Mouse (Mus musculus) fat pad, adult 2 months (tissue): Measurements from ENCODE around the gene Psmd13.

Experiments
- DNase-seq: peaks from one replicate; pipeline ENCODE4 v3.0.0-alpha.2; 2011; ENCODE audit warnings: low read depth, low spot score; ENCODE audit errors: extremely low read depth

Psmd13 gene

GRCm38 (mm10) chr7:140881696-140882468 is at the start of gene Psmd13, which contains the start of gene Sirt3:
Gene Psmd13, plus strand, starts transcription at chr7:140881968.
Gene Sirt3, minus strand, starts transcription at chr7:140882309.
- DNase-seq, result no peak

GRCm38 (mm10) chr7:140833341-140833740 is 48.4 kb upstream of the Psmd13 start:
- DNase-seq, result no peak

- peak; percentile 90 for DNase-seq
These were observed 46.6 kb upstream of the Psmd13 start, which contains the start of gene Urah for GRCm38 (mm10) chr7:140834968-140835757. Gene Urah, plus strand, starts transcription at chr7:140835018.

GRCm38 (mm10) chr7:140835758-140836087 is 46.0 kb upstream of the Psmd13 start:
- no peak for DNase-seq

- DNase-seq, result no peak
These were observed 45.3 kb upstream of the Psmd13 start for GRCm38 (mm10) chr7:140836243-140837115.

- DNase-seq, result no peak
These were observed 42.2 kb upstream of the Psmd13 start for GRCm38 (mm10) chr7:140839556-140839955.

GRCm38 (mm10) chr7:140840750-140841735 is 40.7 kb upstream of the Psmd13 start:
- peak; percentile 88 for DNase-seq

GRCm38 (mm10) chr7:140843806-140844205 is 38.0 kb upstream of the Psmd13 start:
- DNase-seq, result no peak

- DNase-seq, result no peak
These were observed 36.7 kb upstream of the Psmd13 start, which contains the start of gene Scgb1c1 for GRCm38 (mm10) chr7:140844905-140845665. Gene Scgb1c1, plus strand, starts transcription at chr7:140845547.

- no peak for DNase-seq
These were observed 36.1 kb upstream of the Psmd13 start for GRCm38 (mm10) chr7:140845683-140846082.

- no peak for DNase-seq
These were observed 35.1 kb upstream of the Psmd13 start for GRCm38 (mm10) chr7:140846676-140847075.

GRCm38 (mm10) chr7:140847755-140848580 is 33.8 kb upstream of the Psmd13 start, which contains the start of gene Odf3:
Gene Odf3, plus strand, starts transcription at chr7:140847805.
- no peak for DNase-seq

GRCm38 (mm10) chr7:140848591-140848990 is 33.2 kb upstream of the Psmd13 start:
- no peak for DNase-seq

- DNase-seq, result no peak
These were observed 29.9 kb upstream of the Psmd13 start for GRCm38 (mm10) chr7:140851916-140852315.

- DNase-seq, result no peak
These were observed 28.4 kb upstream of the Psmd13 start for GRCm38 (mm10) chr7:140853386-140853785.

- DNase-seq, result no peak
These were observed 27.3 kb upstream of the Psmd13 start for GRCm38 (mm10) chr7:140854483-140854882.

GRCm38 (mm10) chr7:140855181-140855580 is 26.6 kb upstream of the Psmd13 start:
- DNase-seq, result no peak
